Mouse (Mus musculus): Measurements from ENCODE around the gene Smarca4. TPM values are rescaled to one million over a fixed set of nuclear protein-coding genes. Genes with fewer than 3 reads are reported as not detected.

The Smarca4 gene
- 26.0 and 26.4 TPM in 2 replicates for polyA plus RNA-seq (2021; fragmentation: Nextera tagmentation)
- long read RNA-seq, experiment 1, full-length matches to known transcripts: 1 of 153 reads
- long read RNA-seq, experiment 1, partial matches to known transcripts: 140 of 153 reads
- long read RNA-seq, experiment 1, other reads (novel, unspliced or antisense): 12 of 153 reads
- long read RNA-seq, experiment 2, partial matches to known transcripts: 91 of 104 reads
- long read RNA-seq, experiment 2, other reads (novel, unspliced or antisense): 13 of 104 reads

DNA sequence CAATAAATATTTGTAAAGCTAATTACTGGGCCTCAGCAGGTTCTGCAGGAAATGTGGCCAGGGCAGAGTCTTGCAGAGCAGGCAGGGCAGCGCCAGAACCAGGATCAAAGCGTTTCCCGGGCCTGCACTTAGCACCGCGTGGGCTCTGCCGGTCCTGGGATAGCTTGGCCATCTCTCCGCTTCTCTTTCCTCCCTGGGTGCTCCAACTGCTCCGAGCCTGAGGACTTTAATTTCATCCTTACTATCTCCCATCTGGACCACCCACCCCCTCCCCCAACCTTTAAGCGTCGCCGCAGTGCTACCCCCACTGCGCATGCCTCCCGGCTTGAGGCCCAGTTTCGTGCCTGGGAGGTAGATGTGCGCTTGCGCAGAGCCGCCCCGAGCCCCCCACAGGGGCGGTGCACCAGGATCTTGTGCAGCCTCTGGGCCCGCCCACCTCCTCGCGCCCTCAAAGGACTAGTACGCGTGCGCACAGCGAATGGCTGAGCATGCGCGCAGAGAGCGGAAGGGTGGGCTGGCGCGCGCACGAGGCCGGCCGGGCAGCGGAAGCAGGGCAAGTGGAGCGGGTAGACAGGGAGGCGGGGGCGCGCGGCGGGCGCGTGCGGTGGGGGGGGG lies at the start of gene Smarca4:
Gene Smarca4 (plus strand): TSS at position 553 of the 615 bp plus-strand sequence.

DNA sequence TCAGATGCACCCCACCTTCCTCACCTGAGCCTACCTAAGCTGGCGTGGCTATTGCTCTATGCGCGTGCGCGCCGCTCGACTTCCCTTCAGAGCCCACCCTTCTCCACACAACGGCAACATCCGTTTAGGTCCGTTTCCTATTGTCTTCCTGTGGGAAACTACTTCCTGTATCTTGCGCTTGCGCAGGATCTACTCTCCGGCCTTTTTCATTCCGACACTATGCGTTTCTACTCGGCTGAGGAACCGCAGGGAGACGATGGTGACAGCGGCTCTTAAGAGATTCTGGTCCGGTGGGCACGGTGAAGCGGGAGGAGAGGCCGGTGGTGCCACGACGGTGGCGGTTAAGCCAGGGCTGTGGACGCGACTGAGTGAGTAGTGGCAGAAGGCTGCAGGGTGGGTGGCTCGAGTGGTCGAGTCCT lies 23.3 kb upstream of the Smarca4 start, which contains the start of the genes Timm29 and Yipf2:
Gene Timm29 (plus strand): TSS at position 20 of the 419 bp plus-strand sequence.
Gene Yipf2 (minus strand): TSS at position 126 of the 419 bp plus-strand sequence.

DNA sequence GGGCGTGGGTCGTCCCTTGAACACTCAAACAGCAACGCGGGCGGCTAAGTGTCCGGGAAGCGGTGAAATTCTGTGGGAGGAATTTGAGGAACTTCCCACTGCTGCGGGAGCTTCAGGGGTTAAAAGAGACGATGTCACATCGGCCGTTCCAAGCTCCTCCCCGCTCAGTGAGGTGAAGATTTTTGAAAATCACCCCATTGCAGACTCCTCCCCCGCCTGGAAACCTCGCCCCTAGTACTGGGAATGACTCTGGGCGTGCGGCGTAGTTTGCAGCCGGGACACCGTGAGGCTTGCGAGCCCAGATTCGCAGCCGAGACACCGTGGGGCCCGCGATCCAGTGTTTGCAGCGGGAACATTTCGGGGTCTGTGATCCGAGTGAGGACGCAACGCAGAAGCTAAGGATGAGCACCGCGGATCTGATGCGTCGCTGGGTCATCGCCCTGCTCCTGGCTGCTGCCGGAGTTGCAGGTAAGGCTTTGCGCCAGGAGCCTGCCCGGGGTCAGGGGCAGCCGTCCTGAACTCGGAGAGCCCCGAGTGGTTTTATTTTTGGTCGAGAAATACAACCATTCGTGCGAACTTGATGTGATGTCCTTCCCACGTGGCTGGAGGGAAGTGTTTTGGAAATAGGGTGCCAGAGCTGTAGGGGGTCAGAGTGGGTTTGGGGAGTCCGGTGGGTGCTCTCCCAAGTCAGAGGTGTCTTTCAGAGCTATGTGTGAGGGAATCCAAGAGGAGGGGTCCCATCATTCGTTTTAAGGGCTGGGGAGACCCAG lies 107.6 kb downstream of the Smarca4 start, which contains the start of gene Ldlr:
Gene Ldlr (plus strand): TSS at position 107 of the 770 bp plus-strand sequence.

Other genes with a start within 250 kb of the Smarca4 start
- gene Ilf3, start 248.3 kb upstream of the Smarca4 start, polyA plus RNA-seq (2021; fragmentation: Nextera tagmentation): 102 and 148 TPM in 2 replicates
- gene Qtrt1, start 204.3 kb upstream of the Smarca4 start, polyA plus RNA-seq (2021; fragmentation: Nextera tagmentation): 17.3 and 20.9 TPM in 2 replicates
- 19.6 and 22.0 TPM in 2 replicates for gene Dnm2, start 191.3 kb upstream of the Smarca4 start, polyA plus RNA-seq (2021; fragmentation: Nextera tagmentation)
- gene Tmed1, start 105.9 kb upstream of the Smarca4 start, polyA plus RNA-seq (2021; fragmentation: Nextera tagmentation): 32.1 and 32.7 TPM in 2 replicates
- gene AB124611, start 90.0 kb upstream of the Smarca4 start, polyA plus RNA-seq (2021; fragmentation: Nextera tagmentation): 0.40 and 0.46 TPM in 2 replicates
- 7.5 and 8.3 TPM in 2 replicates for gene Carm1, start 69.3 kb upstream of the Smarca4 start, polyA plus RNA-seq (2021; fragmentation: Nextera tagmentation)
- 24.4 and 31.1 TPM in 2 replicates for gene Timm29, start 23.4 kb upstream of the Smarca4 start, polyA plus RNA-seq (2021; fragmentation: Nextera tagmentation)
- gene Yipf2, start 23.3 kb upstream of the Smarca4 start, polyA plus RNA-seq (2021; fragmentation: Nextera tagmentation): 15.4 and 21.2 TPM in 2 replicates
- gene Ldlr, start 107.3 kb downstream of the Smarca4 start, polyA plus RNA-seq (2021; fragmentation: Nextera tagmentation): 4.4 and 5.9 TPM in 2 replicates
- gene Spc24, start 144.1 kb downstream of the Smarca4 start, polyA plus RNA-seq (2021; fragmentation: Nextera tagmentation): 4.0 and 4.3 TPM in 2 replicates
- gene Kank2, start 182.6 kb downstream of the Smarca4 start, polyA plus RNA-seq (2021; fragmentation: Nextera tagmentation): 1.4 and 1.9 TPM in 2 replicates
- gene Angptl8, start 219.3 kb downstream of the Smarca4 start, polyA plus RNA-seq (2021; fragmentation: Nextera tagmentation): not detected in 2 replicates
- gene Dock6, start 236.5 kb downstream of the Smarca4 start, polyA plus RNA-seq (2021; fragmentation: Nextera tagmentation): 3.2 and 3.9 TPM in 2 replicates